Mouse (Mus musculus) retina, adult 2 months (tissue): ENCODE results near the gene Polr3h.
"Not testable (repeated sequence)": the region's sequence is repeated elsewhere in the genome, so short reads cannot be mapped to it uniquely, and the experiment has no call there.

Experiments
- DNase-seq: peaks from one replicate; pipeline ENCODE4 v3.0.0-alpha.2; 2012; ENCODE audit warnings: low read depth, low spot score

Polr3h gene

GRCm38 (mm10) chr15:81925760-81926445, at the start of gene Polr3h:
TSS of gene Polr3h (minus strand) at chr15:81926240.
- DNase-seq, result peak; percentile 81

GRCm38 (mm10) chr15:81975156-81975555, 49.1 kb upstream of the Polr3h start:
- DNase-seq, result not testable (repeated sequence)

GRCm38 (mm10) chr15:81970498-81970897, 44.5 kb upstream of the Polr3h start:
- not testable (repeated sequence) for DNase-seq

GRCm38 (mm10) chr15:81969635-81970034, 43.6 kb upstream of the Polr3h start:
- DNase-seq, result not testable (repeated sequence)

- no peak for DNase-seq
These were observed 43.1 kb upstream of the Polr3h start for GRCm38 (mm10) chr15:81969173-81969572.

GRCm38 (mm10) chr15:81968447-81968846, 42.4 kb upstream of the Polr3h start:
- DNase-seq, result no peak

GRCm38 (mm10) chr15:81967821-81968220, 41.8 kb upstream of the Polr3h start:
- DNase-seq, result no peak

- DNase-seq, result no peak
These were observed 40.2 kb upstream of the Polr3h start for GRCm38 (mm10) chr15:81966062-81966829.

GRCm38 (mm10) chr15:81964980-81965545, 39.0 kb upstream of the Polr3h start:
- no peak for DNase-seq

- no peak for DNase-seq
These were observed 38.2 kb upstream of the Polr3h start for GRCm38 (mm10) chr15:81964262-81964661.

- DNase-seq, result no peak
These were observed 35.0 kb upstream of the Polr3h start for GRCm38 (mm10) chr15:81961078-81961451.

GRCm38 (mm10) chr15:81960171-81961077, 34.4 kb upstream of the Polr3h start, which contains the start of gene Pmm1:
TSS of gene Pmm1 (minus strand) at chr15:81960930.
- DNase-seq, result peak; percentile 96

- no peak for DNase-seq
These were observed 32.9 kb upstream of the Polr3h start for GRCm38 (mm10) chr15:81958906-81959305.

- no peak for DNase-seq
These were observed 31.6 kb upstream of the Polr3h start for GRCm38 (mm10) chr15:81957598-81957997.

GRCm38 (mm10) chr15:81956457-81956856, 30.4 kb upstream of the Polr3h start:
- DNase-seq, result peak; percentile 40

GRCm38 (mm10) chr15:81955414-81955813, 29.4 kb upstream of the Polr3h start:
- no peak for DNase-seq

GRCm38 (mm10) chr15:81954716-81955115, 28.7 kb upstream of the Polr3h start:
- DNase-seq, result no peak

- DNase-seq, result no peak
These were observed 28.1 kb upstream of the Polr3h start for GRCm38 (mm10) chr15:81954151-81954583.

GRCm38 (mm10) chr15:81952310-81952709, 26.3 kb upstream of the Polr3h start:
- no peak for DNase-seq

- DNase-seq, result no peak
These were observed 25.1 kb upstream of the Polr3h start for GRCm38 (mm10) chr15:81951159-81951558.

GRCm38 (mm10) chr15:81950716-81951115, 24.7 kb upstream of the Polr3h start:
- no peak for DNase-seq
